Mouse (Mus musculus) heart, postnatal 0 days (tissue): ENCODE data around the gene Stx3. TPM values are rescaled to one million over a fixed set of nuclear protein-coding genes. Genes with fewer than 3 reads are reported as not detected.

ENCODE experiments used
- ATAC-seq: fragments of 200-750 bp; cut with Nextera tagmentation; 2 replicates; pipeline ENCODE4 v1.8.0; 2017; ENCODE audit warnings: low read depth, moderate number of reproducible peaks, moderate library complexity; ENCODE audit not compliant: insufficient read depth
- DNase-seq: peaks from one replicate; pipeline ENCODE4 v3.0.0-alpha.2; 2016; ENCODE audit warnings: low spot score
- H3K27ac ChIP-seq: fragments of 300-500 bp; sonication (generic); 2 replicates; pipeline ENCODE4 v1.5.1; 2014; ENCODE audit warnings: low read depth, mild to moderate bottlenecking
- H3K27me3 ChIP-seq: fragments of 300-500 bp; sonication (generic); 2 replicates; pipeline ENCODE4 v1.6.1; 2014; ENCODE audit warnings: low read length, mixed read lengths; ENCODE audit not compliant: control insufficient read depth, insufficient read depth
- H3K36me3 ChIP-seq: fragments of 300-500 bp; sonication (generic); replicated peaks from 2 replicates; pipeline ENCODE4 v1.6.1; 2014; ENCODE audit warnings: low read length, mixed read lengths; ENCODE audit not compliant: control insufficient read depth, insufficient read depth
- H3K4me1 ChIP-seq: fragments of 300-500 bp; sonication (generic); 2 replicates; pipeline ENCODE4 v1.6.1; 2014; ENCODE audit warnings: antibody characterized with exemption; ENCODE audit not compliant: control insufficient read depth, insufficient read depth
- H3K4me2 ChIP-seq: fragments of 300-500 bp; sonication (generic); 2 replicates; pipeline ENCODE4 v1.6.1; 2014; ENCODE audit warnings: low read depth, mild to moderate bottlenecking, low read length, moderate library complexity
- H3K4me3 ChIP-seq: fragments of 300-500 bp; sonication (generic); 2 replicates; pipeline ENCODE4 v1.5.1; 2014; ENCODE audit warnings: low read depth, low read length
- H3K9ac ChIP-seq: fragments of 300-500 bp; sonication (generic); replicated peaks from 2 replicates; pipeline ENCODE4 v1.6.1; 2014; ENCODE audit warnings: low read depth, low read length, mixed read lengths
- H3K9me3 ChIP-seq: fragments of 300-500 bp; sonication (generic); replicated peaks from 2 replicates; pipeline ENCODE4 v1.6.1; 2016; ENCODE audit warnings: low read length; ENCODE audit not compliant: control insufficient read depth
- CTCF ChIP-seq: IDR thresholded peaks from 2 replicates; pipeline ENCODE4 v1.5.1; 2016; ENCODE audit warnings: antibody characterized with exemption, control low read depth, low read depth
- EP300 ChIP-seq: IDR thresholded peaks from 2 replicates; pipeline ENCODE4 v1.6.1; 2016; ENCODE audit warnings: antibody characterized with exemption, low read depth
- WGBS: fragments of 180-500 bp; shearing (Covaris S2); extraction: QIAGEN DNeasy Blood & Tissue Kit; methylation state at CpG from one replicate; pipeline ENCODE4 v1.1.7; 2014; 5-methylcytosine and 5-hydroxymethylcytosine counted together
- polyA plus RNA-seq: library from polyadenylated mRNA; unstranded; fragments of >200 nt; fragmentation: Nextera tagmentation; extraction: Ambion mirVana; gene quantifications from 2 replicates; pipeline ENCODE4 v1.2.1, GENCODE M21; 2015
- total RNA-seq: library from RNA; depleted of rRNA; stranded (reverse); fragments of >200 nt; gene quantifications from 2 replicates; pipeline ENCODE4 v1.2.3, GENCODE M21; 2014; ENCODE audit warnings: low replicate concordance; rRNA removed

Gene Stx3
- total and polyA plus RNA-seq, 2 experiments from 2014 or later, result 6.3 to 10.6 TPM

- H3K4me1 ChIP-seq, result no peaks in the 10 kb centered on the region
- TF ChIP-seq CTCF (no peak), EP300 (no peak)
- no peaks in the 10 kb centered on the region for H3K36me3 ChIP-seq
- no peaks in the 10 kb centered on the region for H3K27me3 ChIP-seq
- DNase-seq (no peak), ATAC-seq (no peak)
- no peak within 1 kb of the TSS for H3K27ac ChIP-seq
- H3K4me2 ChIP-seq, result no peak within 1 kb of the TSS
- WGBS, result 81% methylated on average over 2 of the region's 2 CpGs
- no peak within 1 kb of the TSS for H3K9ac ChIP-seq
- no peaks in the 10 kb centered on the region for H3K9me3 ChIP-seq
- no peak within 1 kb of the TSS for H3K4me3 ChIP-seq
Observed at GRCm38 (mm10) chr19:11747298-11747697, 71.9 kb downstream of the Stx3 start, which contains the start of gene Gif. Gif (plus strand) TSS chr19:11747554.

DNA sequence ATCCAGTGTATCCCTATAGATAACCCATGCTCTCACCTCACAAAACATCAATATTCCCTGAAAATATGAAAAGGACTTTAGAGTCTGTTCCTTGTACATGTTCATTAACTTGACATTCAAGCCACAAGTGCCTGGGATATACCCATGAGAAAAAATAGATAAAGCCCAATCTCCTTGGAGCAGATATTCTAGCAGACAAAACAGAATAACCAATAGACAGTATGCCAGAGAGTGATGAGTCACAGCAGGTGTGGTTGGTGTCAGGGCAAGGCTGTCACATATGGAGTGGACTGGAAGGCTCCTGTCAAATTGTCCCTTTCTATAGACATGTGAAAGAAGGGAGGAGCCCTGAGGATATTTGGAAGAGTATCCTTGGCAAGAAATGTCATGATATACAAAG is 73.5 kb downstream of the Stx3 start:
- Histone ChIP-seq H3K4me2 (no peak overlapping the region), H3K9me3 (no peaks in the 10 kb centered on the region), H3K9ac (no peak overlapping the region), H3K27ac (no peak overlapping the region), H3K4me1 (no peaks in the 10 kb centered on the region), H3K36me3 (no peaks in the 10 kb centered on the region), H3K4me3 (no peak overlapping the region), H3K27me3 (no peaks in the 10 kb centered on the region)
- TF ChIP-seq EP300 (no peak), CTCF (no peak)
- DNase-seq (no peak), ATAC-seq (no peak)

- Histone ChIP-seq H3K36me3 (no peaks in the 10 kb centered on the region), H3K4me2 (no peak overlapping the region), H3K4me3 (no peak overlapping the region), H3K27me3 (no peaks in the 10 kb centered on the region), H3K9ac (no peak overlapping the region), H3K4me1 (no peaks in the 10 kb centered on the region), H3K9me3 (no peaks in the 10 kb centered on the region), H3K27ac (no peak overlapping the region)
- DNase-seq, result no peak
- 28% methylated on average over 1 of the region's 1 CpGs for WGBS
- no peak for TF ChIP-seq CTCF
- TF ChIP-seq EP300, result no peak
- ATAC-seq, result no peak
Observed at GRCm38 (mm10) chr19:11736455-11736854, 82.7 kb downstream of the Stx3 start.

DNA sequence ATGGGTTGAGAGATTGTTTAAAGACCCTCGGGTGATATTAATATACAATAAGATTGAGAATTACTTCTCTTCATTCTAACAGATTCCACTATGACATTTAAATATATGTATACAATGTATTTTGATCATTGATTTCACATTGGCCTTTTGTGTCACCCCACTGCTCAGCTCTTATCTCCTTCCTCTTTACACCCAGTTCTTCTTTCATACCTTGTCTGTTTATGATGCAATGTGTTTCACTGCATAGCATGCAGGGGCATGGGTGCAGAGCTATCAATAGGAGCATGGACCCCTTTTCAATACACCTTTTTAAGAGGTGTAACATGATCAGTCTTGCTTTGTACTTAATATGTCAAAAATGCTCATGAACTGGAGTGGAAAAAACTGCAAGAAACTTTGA is 88.9 kb downstream of the Stx3 start:
- no peaks in the 10 kb centered on the region for H3K27me3 ChIP-seq
- no peak for TF ChIP-seq EP300
- no peak for TF ChIP-seq CTCF
- DNase-seq (no peak), ATAC-seq (no peak)
- no peak overlapping the region for H3K27ac ChIP-seq
- no peaks in the 10 kb centered on the region for H3K9me3 ChIP-seq
- H3K4me3 ChIP-seq, result no peak overlapping the region
- WGBS, result 68% methylated on average over 1 of the region's 1 CpGs
- H3K9ac ChIP-seq, result no peak overlapping the region
- no peaks in the 10 kb centered on the region for H3K36me3 ChIP-seq
- no peaks in the 10 kb centered on the region for H3K4me1 ChIP-seq
- no peak overlapping the region for H3K4me2 ChIP-seq

GRCm38 (mm10) chr19:11727304-11727703 is 91.9 kb downstream of the Stx3 start:
- DNase-seq (no peak), ATAC-seq (no peak)
- 79% methylated on average over 5 of the region's 5 CpGs for WGBS
- Histone ChIP-seq H3K4me2 (no peak overlapping the region), H3K27me3 (no peaks in the 10 kb centered on the region), H3K9ac (no peak overlapping the region), H3K36me3 (no peaks in the 10 kb centered on the region), H3K4me3 (no peak overlapping the region), H3K27ac (no peak overlapping the region), H3K4me1 (no peaks in the 10 kb centered on the region), H3K9me3 (no peaks in the 10 kb centered on the region)
- TF ChIP-seq EP300 (no peak), CTCF (no peak)

GRCm38 (mm10) chr19:11725915-11726314 is 93.3 kb downstream of the Stx3 start:
- Histone ChIP-seq H3K27ac (no peak overlapping the region), H3K4me3 (no peak overlapping the region), H3K9ac (no peak overlapping the region), H3K4me1 (no peaks in the 10 kb centered on the region), H3K9me3 (no peaks in the 10 kb centered on the region), H3K4me2 (no peak overlapping the region), H3K27me3 (no peaks in the 10 kb centered on the region), H3K36me3 (no peaks in the 10 kb centered on the region)
- 59% methylated on average over 2 of the region's 2 CpGs for WGBS
- ATAC-seq (no peak), DNase-seq (no peak)
- TF ChIP-seq EP300, result no peak
- no peak for TF ChIP-seq CTCF

Other genes starting within 250 kb of the Stx3 start
- 5.3 and 14.0 TPM in 2 replicates for gene Ms4a6d, start 214.6 kb downstream of the Stx3 start, total RNA-seq
- gene Ms4a6d, start 214.6 kb downstream of the Stx3 start, polyA plus RNA-seq, result 3.0 and 3.2 TPM in 2 replicates
- gene Ms4a2, start 195.7 kb downstream of the Stx3 start, total RNA-seq, result not detected in 2 replicates
- 0.15 and 0.18 TPM in 2 replicates for gene Ms4a2, start 195.7 kb downstream of the Stx3 start, polyA plus RNA-seq
- 2.7 TPM in 1 of 2 replicates, not detected in the other for gene Ms4a3, start 178.6 kb downstream of the Stx3 start, total RNA-seq
- gene Ms4a3, start 178.6 kb downstream of the Stx3 start, polyA plus RNA-seq, result not detected in 2 replicates
- not detected in 2 replicates for gene Oosp2, start 158.8 kb downstream of the Stx3 start, total RNA-seq
- gene Oosp2, start 158.8 kb downstream of the Stx3 start, polyA plus RNA-seq, result not detected in 2 replicates
- not detected in 2 replicates for gene Oosp1, start 128.3 kb downstream of the Stx3 start, total RNA-seq
- gene Oosp1, start 128.3 kb downstream of the Stx3 start, polyA plus RNA-seq, result not detected in 2 replicates
- not detected in 2 replicates for gene Oosp3, start 122.3 kb downstream of the Stx3 start, total RNA-seq
- gene Oosp3, start 122.3 kb downstream of the Stx3 start, polyA plus RNA-seq, result not detected in 2 replicates
- gene Gif, start 71.8 kb downstream of the Stx3 start, total RNA-seq, result not detected in 2 replicates
- not detected in 2 replicates for gene Gif, start 71.8 kb downstream of the Stx3 start, polyA plus RNA-seq
- 32.2 and 49.9 TPM in 2 replicates for gene Mrpl16, start 49.0 kb downstream of the Stx3 start, total RNA-seq
- 97.6 and 99.1 TPM in 2 replicates for gene Mrpl16, start 49.0 kb downstream of the Stx3 start, polyA plus RNA-seq
- not detected in 2 replicates for gene Olfr1417, start 19.8 kb upstream of the Stx3 start, total RNA-seq
- gene Olfr1417, start 19.8 kb upstream of the Stx3 start, polyA plus RNA-seq, result not detected in 2 replicates
- gene Olfr1418, start 41.7 kb upstream of the Stx3 start, total RNA-seq, result not detected in 2 replicates
- gene Olfr1418, start 41.7 kb upstream of the Stx3 start, polyA plus RNA-seq, result not detected in 2 replicates
- gene Olfr1419, start 55.7 kb upstream of the Stx3 start, total RNA-seq, result not detected in 2 replicates
- gene Olfr1419, start 55.7 kb upstream of the Stx3 start, polyA plus RNA-seq, result not detected in 2 replicates
- not detected in 2 replicates for gene Olfr1420, start 67.2 kb upstream of the Stx3 start, total RNA-seq
- gene Olfr1420, start 67.2 kb upstream of the Stx3 start, polyA plus RNA-seq, result 0.11 TPM in 1 of 2 replicates, not detected in the other
- gene Patl1, start 93.0 kb upstream of the Stx3 start, total RNA-seq, result 12.9 and 14.7 TPM in 2 replicates
- 10.0 and 11.5 TPM in 2 replicates for gene Patl1, start 93.0 kb upstream of the Stx3 start, polyA plus RNA-seq
- 32.7 and 43.2 TPM in 2 replicates for gene Osbp, start 146.5 kb upstream of the Stx3 start, total RNA-seq
- 4.7 and 5.1 TPM in 2 replicates for gene Osbp, start 146.5 kb upstream of the Stx3 start, polyA plus RNA-seq
- not detected in 2 replicates for gene Olfr1423, start 221.9 kb upstream of the Stx3 start, total RNA-seq
- not detected in 2 replicates for gene Olfr1423, start 221.9 kb upstream of the Stx3 start, polyA plus RNA-seq
- not detected in 2 replicates for gene Olfr1424, start 243.3 kb upstream of the Stx3 start, total RNA-seq
- gene Olfr1424, start 243.3 kb upstream of the Stx3 start, polyA plus RNA-seq, result not detected in 2 replicates